Mouse (Mus musculus) embryonic fibroblast, embryonic 13.5 days (primary cell): ENCODE data around the gene Dynll2.

Experiments
- CTCF ChIP-seq: IDR thresholded peaks from 2 replicates; pipeline ENCODE4 v1.5.1; 2011; ENCODE audit warnings: mild to moderate bottlenecking, control low read depth, low read length, moderate library complexity, borderline replicate concordance; ENCODE audit not compliant: insufficient read depth
- POLR2A ChIP-seq: IDR thresholded peaks from 2 replicates; pipeline ENCODE4 v1.6.1; 2011; ENCODE audit warnings: low read depth, mild to moderate bottlenecking, control low read depth, low read length, moderate library complexity

DNA sequence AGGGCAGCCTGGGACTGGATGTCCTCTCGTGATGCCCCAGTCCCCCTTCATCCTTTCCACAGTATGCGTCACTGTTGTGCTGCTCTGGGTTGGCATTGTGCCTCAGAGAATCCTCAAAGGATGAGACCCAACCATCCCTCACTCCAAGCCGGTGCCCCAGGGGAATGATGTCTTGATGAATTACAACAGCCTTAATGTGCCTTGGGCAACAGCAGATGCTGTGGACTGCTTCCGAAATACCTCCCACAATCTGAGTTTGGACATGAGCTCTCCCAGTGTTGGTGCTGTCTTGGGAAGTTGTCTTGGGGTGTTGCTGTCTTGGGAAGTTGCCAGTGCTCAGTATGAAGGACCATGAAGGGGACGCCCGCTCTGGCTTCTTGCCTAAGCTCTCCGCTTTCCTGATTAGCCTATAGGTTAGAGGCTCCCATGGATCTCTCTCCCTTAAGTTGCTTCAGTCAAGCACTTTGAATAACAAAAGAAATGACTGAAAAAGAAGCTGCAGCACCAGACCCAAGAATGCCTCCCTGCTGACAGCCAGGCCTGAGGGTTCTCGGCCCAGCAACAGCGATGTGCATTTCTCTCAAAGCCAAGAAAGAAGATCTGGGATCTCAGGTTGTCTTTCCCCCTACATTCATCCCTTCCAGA is 40.2 kb upstream of the Dynll2 start:
- TF ChIP-seq POLR2A = no peak
- no peak for TF ChIP-seq CTCF
